26 mouse cellular contexts compared by ENCODE assay signal in genomic region chr5:128866811-128867210, GRCm38 (mm10).
"Had no signal": no experiment of that assay in that cellular context is flagged by ENCODE, and none has a peak within 500 bp of the region (broad histone marks: within the 10 kb centered on the region; RNA-seq: fewer than 3 reads in every experiment).

No protein-coding gene starts in this region.

- ATAC-seq: hindbrain, embryonic 16.5 days; inflammation-experienced regulatory T-cells, adult 6 months; liver, embryonic 12.5 days had no signal

- H3K36me3 ChIP-seq: heart, embryonic 13.5 days; heart, embryonic 15.5 days; hindbrain, embryonic 10.5 days; hindbrain, embryonic 12.5 days; kidney, embryonic 15.5 days; limb, embryonic 13.5 days; limb, embryonic 15.5 days; liver, embryonic 12.5 days had no signal

- H3K4me1 ChIP-seq: heart, embryonic 15.5 days; hindbrain, embryonic 12.5 days; kidney, embryonic 15.5 days; limb, embryonic 13.5 days; limb, embryonic 15.5 days; liver, embryonic 12.5 days had no signal

- H3K27ac ChIP-seq: gastrocnemius, adult 2 months; heart, adult 2 months; heart, embryonic 13.5 days; heart, embryonic 15.5 days; hindbrain, embryonic 10.5 days; hindbrain, embryonic 12.5 days; hindbrain, embryonic 14.5 days; kidney, embryonic 15.5 days; kidney, postnatal 0 days; limb, embryonic 13.5 days; limb, embryonic 15.5 days; liver, embryonic 12.5 days had no signal

- H3K9ac ChIP-seq: heart, embryonic 13.5 days; heart, embryonic 15.5 days; hindbrain, embryonic 12.5 days; hindbrain, embryonic 14.5 days; kidney, embryonic 15.5 days; limb, embryonic 13.5 days; limb, embryonic 15.5 days; liver, embryonic 12.5 days had no signal

- DNase-seq: gastrocnemius, adult 2 months; gastrocnemius, postnatal 10 days; gastrocnemius, postnatal 25 days; heart, adult 2 months; heart, postnatal 14 days; heart, postnatal 4 days; kidney, adult 11 months; kidney, adult 2 months; kidney, adult 9 months; kidney, postnatal 14 days; kidney, postnatal 36 days; layer of hippocampus, postnatal 36 days; left cerebral cortex, postnatal 4 days had no signal

- H3K27me3 ChIP-seq: heart, embryonic 13.5 days; heart, embryonic 15.5 days; hindbrain, embryonic 12.5 days; kidney, embryonic 15.5 days; limb, embryonic 13.5 days; limb, embryonic 15.5 days; liver, embryonic 12.5 days had no signal

- H3K4me3 ChIP-seq: gastrocnemius, adult 2 months; heart, adult 2 months; heart, embryonic 13.5 days; heart, embryonic 15.5 days; hindbrain, embryonic 10.5 days; hindbrain, embryonic 12.5 days; kidney, embryonic 15.5 days; limb, embryonic 13.5 days; limb, embryonic 15.5 days; liver, embryonic 12.5 days had no signal

- H3K4me2 ChIP-seq: heart, embryonic 11.5 days; heart, embryonic 13.5 days; heart, embryonic 15.5 days; hindbrain, embryonic 12.5 days; hindbrain, embryonic 14.5 days; kidney, embryonic 15.5 days; limb, embryonic 13.5 days; limb, embryonic 15.5 days; liver, embryonic 12.5 days had no signal

- H3K9me3 ChIP-seq: heart, embryonic 13.5 days; heart, embryonic 15.5 days; hindbrain, embryonic 10.5 days; hindbrain, embryonic 12.5 days; kidney, embryonic 15.5 days; limb, embryonic 13.5 days; limb, embryonic 15.5 days; liver, embryonic 12.5 days had no signal
